Mouse (Mus musculus) liver, postnatal 0 days (tissue): ENCODE data around the gene Prdm10.

Experiments
- CTCF ChIP-seq: sonication (generic); IDR thresholded peaks from 2 replicates; pipeline ENCODE4 v1.5.1; 2016; ENCODE audit warnings: antibody characterized with exemption, low read depth
- EP300 ChIP-seq: IDR thresholded peaks from 2 replicates; pipeline ENCODE4 v1.6.1; 2016; ENCODE audit warnings: antibody characterized with exemption, low read depth, mild to moderate bottlenecking

GRCm38 (mm10) chr9:31281011-31281662 lies 799 bp downstream of the Prdm10 start:
- no peak for TF ChIP-seq CTCF
- TF ChIP-seq EP300: no peak
